21 mouse cellular contexts compared by ENCODE assay signal in genomic region chr1:191837691-191838090, GRCm38 (mm10). TPM values are rescaled to one million over a fixed set of nuclear protein-coding genes. Genes with fewer than 3 reads are reported as not detected.
DNase-seq lines count a peak whose midpoint lies in the region; ATAC-seq and TF ChIP-seq lines count a peak whose summit lies in the region.
"Had no signal": no experiment of that assay in that cellular context is flagged by ENCODE, and none has a peak within 500 bp of the region (broad histone marks: within the 10 kb centered on the region; RNA-seq: fewer than 3 reads in every experiment).

No protein-coding gene starts in this region.

- H3K9ac ChIP-seq in intestine, postnatal 0 days (ENCODE audit: low read depth, low read length): no peak overlapping the region
- no peak overlapping the region; the same call in 1 of the 2 replicates for H3K9ac ChIP-seq in intestine, embryonic 16.5 days (ENCODE audit: low read depth, low read length)
- H3K9ac ChIP-seq: embryonic facial prominence, embryonic 12.5 days; forebrain, embryonic 15.5 days had no signal

- H3K27ac ChIP-seq in intestine, postnatal 0 days (ENCODE audit: low read depth, low read length): peak overlapping the region; percentile 60
- no peak overlapping the region for H3K27ac ChIP-seq in intestine, embryonic 16.5 days (ENCODE audit: low read length)
- H3K27ac ChIP-seq: embryonic facial prominence, embryonic 12.5 days; forebrain, embryonic 15.5 days; heart, embryonic 10.5 days had no signal

- H3K4me1 ChIP-seq in intestine, postnatal 0 days (replicated peaks; ENCODE audit: control insufficient read depth, insufficient read depth, low read length): peaks cover 19% of the 10 kb centered on the region
- peaks cover 37% of the 10 kb centered on the region for H3K4me1 ChIP-seq in intestine, embryonic 16.5 days (ENCODE audit: control insufficient read depth, insufficient read depth, low read length)
- peaks cover 90% of the 10 kb centered on the region for H3K4me1 ChIP-seq in megakaryocyte, embryonic 14.5 days
- H3K4me1 ChIP-seq: embryonic facial prominence, embryonic 12.5 days; forebrain, embryonic 15.5 days had no signal

- H3K27me3 ChIP-seq in intestine, postnatal 0 days (replicated peaks; ENCODE audit: control insufficient read depth, insufficient read depth, low read length): no peaks in the 10 kb centered on the region
- no peaks in the 10 kb centered on the region for H3K27me3 ChIP-seq in intestine, embryonic 16.5 days (replicated peaks; ENCODE audit: control insufficient read depth, insufficient read depth, low read length)
- peaks cover 14% of the 10 kb centered on the region for H3K27me3 ChIP-seq in megakaryocyte, embryonic 14.5 days (replicated peaks)
- H3K27me3 ChIP-seq: embryonic facial prominence, embryonic 12.5 days; forebrain, embryonic 15.5 days had no signal

- no peak for ATAC-seq in intestine, postnatal 0 days
- no peak for ATAC-seq in intestine, embryonic 16.5 days
- no peak for ATAC-seq in megakaryocyte, adult 5-6 weeks (ENCODE audit: poor library complexity, severe bottlenecking)
- ATAC-seq: CD4-positive, CD25-positive, alpha-beta regulatory T cell, adult 4 months; forebrain, embryonic 15.5 days had no signal

- H3K4me2 ChIP-seq in intestine, postnatal 0 days (replicated peaks; ENCODE audit: low read depth): peak overlapping the region; percentile 17; the same call in 1 of the 2 replicates
- H3K4me2 ChIP-seq in intestine, embryonic 16.5 days (ENCODE audit: low read depth, low read length): no peak overlapping the region
- H3K4me2 ChIP-seq: embryonic facial prominence, embryonic 12.5 days; forebrain, embryonic 15.5 days had no signal

- no peak overlapping the region for H3K4me3 ChIP-seq in intestine, postnatal 0 days (ENCODE audit: low read depth, low read length)
- no peak overlapping the region for H3K4me3 ChIP-seq in intestine, embryonic 16.5 days (ENCODE audit: low read length)
- H3K4me3 ChIP-seq in megakaryocyte, embryonic 14.5 days (replicated peaks): peak overlapping the region; percentile 69
- H3K4me3 ChIP-seq: embryonic facial prominence, embryonic 12.5 days; forebrain, embryonic 15.5 days; heart, embryonic 10.5 days had no signal

- peak; percentile 76 for DNase-seq in kidney, postnatal 14 days
- no peak for DNase-seq in adrenal gland, postnatal 25 days
- DNase-seq in yolk sac, embryonic 10.5 days (ENCODE audit: low spot score): no peak
- DNase-seq: adrenal gland, adult 8-10 months; B cell, adult 2 months; cerebellum, adult 11 months; cerebellum, adult 8-10 months; cerebellum, postnatal 25 days; gastrocnemius, postnatal 36 days; heart, adult 11 months; heart, postnatal 10 days; heart, postnatal 4 days had no signal

- no peaks in the 10 kb centered on the region for H3K36me3 ChIP-seq in intestine, postnatal 0 days (ENCODE audit: control insufficient read depth, insufficient read depth)
- no peaks in the 10 kb centered on the region for H3K36me3 ChIP-seq in intestine, embryonic 16.5 days (ENCODE audit: control insufficient read depth, insufficient read depth, low read length)
- H3K36me3 ChIP-seq in megakaryocyte, embryonic 14.5 days (replicated peaks; ENCODE audit: low read length): peaks cover 13% of the 10 kb centered on the region
- H3K36me3 ChIP-seq: forebrain, embryonic 15.5 days had no signal

- H3K9me3 ChIP-seq in intestine, postnatal 0 days (ENCODE audit: control insufficient read depth): no peaks in the 10 kb centered on the region
- H3K9me3 ChIP-seq in intestine, embryonic 16.5 days (ENCODE audit: control insufficient read depth, low read length): no peaks in the 10 kb centered on the region
- no peaks in the 10 kb centered on the region for H3K9me3 ChIP-seq in megakaryocyte, embryonic 14.5 days
- H3K9me3 ChIP-seq: embryonic facial prominence, embryonic 12.5 days; forebrain, embryonic 15.5 days; G1E; heart, embryonic 10.5 days had no signal

- WGBS in intestine, postnatal 0 days: 47% methylated on average over 3 of the region's 3 CpGs
- 75% methylated on average over 3 of the region's 3 CpGs for WGBS in intestine, embryonic 16.5 days

- no peak for TF ChIP-seq CTCF in intestine, postnatal 0 days (IDR thresholded peaks at IDR 0.05; ENCODE audit: low read depth)

RNA-seq across cellular contexts. Expression of gene Nek2, which starts 16.4 kb away (rescaled TPM):
- 10.7 and 11.9 TPM in 2 replicates for polyA plus RNA-seq in intestine, postnatal 0 days (2015; fragmentation: Nextera tagmentation; extraction: Ambion mirVana)
- 43.1 and 44.1 TPM in 2 replicates for polyA plus RNA-seq in intestine, embryonic 16.5 days (2015; fragmentation: Nextera tagmentation; extraction: Ambion mirVana)
- polyA plus RNA-seq in megakaryocyte, embryonic 14.5 days (2012; ENCODE audit: insufficient read depth, low replicate concordance): 1.6 and 1.7 TPM in 2 replicates
- total RNA-seq in megakaryocyte, adult 5-6 weeks (2015): 19.9 and 25.9 TPM in 2 replicates
- total RNA-seq in megakaryocyte, adult 5-6 weeks (2017): 33.7 and 45.2 TPM in 2 replicates
- total RNA-seq in adrenal gland, postnatal 25 days (2021): 6.7 and 6.8 TPM in 2 replicates
